ENCODE assay signal across 9 mouse cellular contexts in genomic region chrX:11935337-11935736, GRCm38 (mm10).
A peak's percentile ranks its signal among the peaks of the same experiment; 100 is the strongest.
DNase-seq lines count a peak whose midpoint lies in the region; ATAC-seq lines count a peak whose summit lies in the region.
"Had no signal": no experiment of that assay in that cellular context is flagged by ENCODE, and none has a peak within 500 bp of the region (broad histone marks: within the 10 kb centered on the region; RNA-seq: fewer than 3 reads in every experiment).

No protein-coding gene starts in this region.

- peak; percentile 55 for DNase-seq in heart, adult 8-10 months (ENCODE audit: low spot score)
- DNase-seq in Muller cell, postnatal 12 days (ENCODE audit: inconsistent ontology term), result peak; percentile 63
- peak; percentile 58 to 68 for DNase-seq in cerebellum, postnatal 14 days
- peak; percentile 82 for DNase-seq in kidney, postnatal 14 days
- DNase-seq in embryo, embryonic 11 days, result no peak

- H3K4me2 ChIP-seq in heart, embryonic 11.5 days, result no peak overlapping the region
- no peak overlapping the region for H3K4me2 ChIP-seq in forebrain, embryonic 12.5 days
- H3K4me2 ChIP-seq: midbrain, embryonic 12.5 days had no signal

- H3K27me3 ChIP-seq in heart, embryonic 11.5 days (ENCODE audit: control insufficient read depth, insufficient read depth, low read length), result 0 out of 2 replicates have a peak, but pooled peaks cover 3% of the 10 kb centered on the region
- peaks cover 5% of the 10 kb centered on the region for H3K27me3 ChIP-seq in forebrain, embryonic 12.5 days

- H3K36me3 ChIP-seq in heart, embryonic 11.5 days (ENCODE audit: control insufficient read depth, insufficient read depth, low read length), result no peaks in the 10 kb centered on the region
- no peaks in the 10 kb centered on the region for H3K36me3 ChIP-seq in forebrain, embryonic 12.5 days (replicated peaks)
- H3K36me3 ChIP-seq: midbrain, embryonic 12.5 days had no signal

- no peak for ATAC-seq in heart, embryonic 11.5 days (replicated peaks; ENCODE audit: insufficient number of reproducible peaks, low FRiP score, low TSS enrichment)
- no peak for ATAC-seq in forebrain, embryonic 12.5 days (ENCODE audit: low FRiP score)
- no peak for ATAC-seq in megakaryocyte, adult 5-6 weeks (ENCODE audit: poor library complexity, severe bottlenecking)

- 66% methylated on average over 5 of the region's 5 CpGs for WGBS in heart, embryonic 11.5 days (ENCODE audit: insufficient replicate concordance)
- 70% methylated on average over 5 of the region's 5 CpGs for WGBS in forebrain, embryonic 12.5 days

- no peak overlapping the region for H3K27ac ChIP-seq in heart, embryonic 11.5 days (ENCODE audit: low read depth, low read length)
- H3K27ac ChIP-seq in forebrain, embryonic 12.5 days, result no peak overlapping the region
- H3K27ac ChIP-seq: midbrain, embryonic 12.5 days had no signal

- H3K4me3 ChIP-seq in heart, embryonic 11.5 days (ENCODE audit: low read depth, low read length), result no peak overlapping the region
- H3K4me3 ChIP-seq in forebrain, embryonic 12.5 days (replicated peaks), result no peak overlapping the region
- H3K4me3 ChIP-seq: midbrain, embryonic 12.5 days had no signal

- no peak overlapping the region for H3K9ac ChIP-seq in heart, embryonic 11.5 days (ENCODE audit: low read depth, low read length)
- H3K9ac ChIP-seq in forebrain, embryonic 12.5 days, result no peak overlapping the region
- H3K9ac ChIP-seq: midbrain, embryonic 12.5 days had no signal

- no peaks in the 10 kb centered on the region for H3K4me1 ChIP-seq in heart, embryonic 11.5 days (ENCODE audit: control insufficient read depth, insufficient read depth, low read length)
- H3K4me1 ChIP-seq in forebrain, embryonic 12.5 days, result no peaks in the 10 kb centered on the region
- H3K4me1 ChIP-seq: midbrain, embryonic 12.5 days had no signal

- no peaks in the 10 kb centered on the region for H3K9me3 ChIP-seq in heart, embryonic 11.5 days (replicated peaks; ENCODE audit: control insufficient read depth, low read length)
- no peaks in the 10 kb centered on the region for H3K9me3 ChIP-seq in forebrain, embryonic 12.5 days
- H3K9me3 ChIP-seq: midbrain, embryonic 12.5 days had no signal
